Mouse (Mus musculus) fibroblast of lung, adult 2 months (primary cell): ENCODE measurements around the gene Mrpl52.

Experiments used
- DNase-seq: peaks from one replicate; pipeline ENCODE4 v3.0.0-alpha.2; 2011; ENCODE audit warnings: low read depth

Mrpl52 gene

GRCm38 (mm10) chr14:54426689-54427398 is at the start of gene Mrpl52:
Gene Mrpl52, plus strand, starts transcription at chr14:54426909.
- DNase-seq, result no peak

- no peak for DNase-seq
Measured at GRCm38 (mm10) chr14:54377166-54377565, 49.5 kb upstream of the Mrpl52 start.

- DNase-seq, result no peak
Measured at GRCm38 (mm10) chr14:54379571-54379970, 47.1 kb upstream of the Mrpl52 start.

GRCm38 (mm10) chr14:54380616-54381015 is 46.1 kb upstream of the Mrpl52 start:
- DNase-seq, result no peak

GRCm38 (mm10) chr14:54381816-54382215 is 44.9 kb upstream of the Mrpl52 start:
- no peak for DNase-seq

GRCm38 (mm10) chr14:54382641-54383040 is 44.1 kb upstream of the Mrpl52 start:
- DNase-seq, result no peak

GRCm38 (mm10) chr14:54383355-54383771 is 43.3 kb upstream of the Mrpl52 start:
- DNase-seq, result no peak

- no peak for DNase-seq
Measured at GRCm38 (mm10) chr14:54384396-54384795, 42.3 kb upstream of the Mrpl52 start.

- DNase-seq, result no peak
Measured at GRCm38 (mm10) chr14:54385968-54386618, 40.6 kb upstream of the Mrpl52 start.

GRCm38 (mm10) chr14:54387546-54387945 is 39.2 kb upstream of the Mrpl52 start:
- no peak for DNase-seq

GRCm38 (mm10) chr14:54390843-54391242 is 35.9 kb upstream of the Mrpl52 start:
- DNase-seq, result no peak

GRCm38 (mm10) chr14:54393794-54394193 is 32.9 kb upstream of the Mrpl52 start:
- no peak for DNase-seq

- DNase-seq, result no peak
Measured at GRCm38 (mm10) chr14:54394309-54394708, 32.4 kb upstream of the Mrpl52 start.

- no peak for DNase-seq
Measured at GRCm38 (mm10) chr14:54396685-54397084, 30.0 kb upstream of the Mrpl52 start.

- DNase-seq, result no peak
Measured at GRCm38 (mm10) chr14:54397872-54398527, 28.7 kb upstream of the Mrpl52 start.

GRCm38 (mm10) chr14:54398528-54398916 is 28.2 kb upstream of the Mrpl52 start:
- no peak for DNase-seq

- no peak for DNase-seq
Measured at GRCm38 (mm10) chr14:54398921-54399382, 27.8 kb upstream of the Mrpl52 start.

GRCm38 (mm10) chr14:54401723-54402122 is 25.0 kb upstream of the Mrpl52 start:
- DNase-seq, result no peak

GRCm38 (mm10) chr14:54408336-54409056 is 18.2 kb upstream of the Mrpl52 start:
- DNase-seq, result no peak

- DNase-seq, result no peak
Measured at GRCm38 (mm10) chr14:54409057-54409645, 17.6 kb upstream of the Mrpl52 start.

- DNase-seq, result no peak
Measured at GRCm38 (mm10) chr14:54409980-54410810, 16.5 kb upstream of the Mrpl52 start.
